Mouse (Mus musculus): ENCODE data around the gene Magi1.

DNA sequence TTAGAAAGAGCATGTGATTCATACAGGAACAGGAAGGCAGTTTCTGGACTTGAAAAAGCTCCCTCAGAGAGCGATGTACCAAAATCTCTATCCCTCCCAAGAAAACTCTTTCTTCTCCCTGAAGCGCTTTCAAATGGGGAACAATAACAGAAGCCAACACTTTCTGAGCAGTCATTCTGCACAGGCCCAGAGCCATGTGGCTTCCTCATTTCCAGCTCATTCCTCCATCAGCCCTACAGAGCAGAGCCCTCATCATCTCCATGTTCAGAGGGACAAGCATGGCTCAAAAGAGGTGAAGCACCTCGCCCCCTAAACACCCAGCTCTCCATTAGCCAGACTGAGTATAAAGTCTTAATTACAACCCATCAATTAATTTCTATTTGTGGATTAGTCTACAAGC lies 9.8 kb downstream of the Magi1 start:
- no peak for TF ChIP-seq POLR2A (IDR thresholded peaks at IDR 0.05; ENCODE audit: low read depth, low read length)
- TF ChIP-seq EP300 (IDR thresholded peaks at IDR 0.05; ENCODE audit: low read length): no peak
- TF ChIP-seq USF1 (IDR thresholded peaks at IDR 0.05; ENCODE audit: low read depth, low read length): no peak
- no peak for TF ChIP-seq CTCF (conservative IDR thresholded peaks at IDR 0.05 in 1 of 2, IDR thresholded peaks at IDR 0.05 in 1 of 2; ENCODE audit: low read depth in 2 of 2, low read length in 2 of 2)
- TF ChIP-seq NRF1 (IDR thresholded peaks at IDR 0.05; ENCODE audit: low read depth, low read length): no peak

Data from CH12.LX (cell line).